Mouse (Mus musculus): ENCODE data around the gene Trnp1. TPM values are rescaled to one million over a fixed set of nuclear protein-coding genes. Genes with fewer than 3 reads are reported as not detected.

Gene Trnp1
- polyA plus RNA-seq, 1 experiment from 2014 or later, result 2.0 TPM

- 2% methylated on average over 12 of the region's 12 CpGs for WGBS
- peak overlapping the region; percentile 59 for H3K4me2 ChIP-seq
- no peaks in the 10 kb centered on the region for H3K36me3 ChIP-seq
- H3K27me3 ChIP-seq, result peaks cover 63% of the 10 kb centered on the region
- no peak for ATAC-seq (ENCODE audit: insufficient number of reproducible peaks, insufficient read depth, low FRiP score, low TSS enrichment, low read depth)
- H3K4me3 ChIP-seq (replicated peaks), result peak overlapping the region; percentile 29
- H3K9me3 ChIP-seq, result no peaks in the 10 kb centered on the region
- H3K9ac ChIP-seq (replicated peaks), result no peak overlapping the region
- H3K4me1 ChIP-seq (replicated peaks), result peaks cover 40% of the 10 kb centered on the region
- H3K27ac ChIP-seq, result no peak overlapping the region
Measured at GRCm38 (mm10) chr4:133494432-133494831, 3.9 kb downstream of the Trnp1 start.

- Histone ChIP-seq H3K9ac (replicated peaks) (no peak overlapping the region), H3K4me1 (replicated peaks) (peaks cover 44% of the 10 kb centered on the region), H3K36me3 (no peaks in the 10 kb centered on the region), H3K9me3 (no peaks in the 10 kb centered on the region), H3K4me3 (replicated peaks) (peak overlapping the region; percentile 29), H3K4me2 (peak overlapping the region; percentile 59), H3K27me3 (peaks cover 57% of the 10 kb centered on the region), H3K27ac (no peak overlapping the region)
- 20% methylated on average over 11 of the region's 12 CpGs for WGBS
- ATAC-seq (ENCODE audit: insufficient number of reproducible peaks, insufficient read depth, low FRiP score, low TSS enrichment, low read depth), result no peak
Measured at GRCm38 (mm10) chr4:133493895-133494294, 4.5 kb downstream of the Trnp1 start.

- no peak overlapping the region for H3K4me3 ChIP-seq (replicated peaks)
- no peaks in the 10 kb centered on the region for H3K9me3 ChIP-seq
- peaks cover 28% of the 10 kb centered on the region for H3K4me1 ChIP-seq (replicated peaks)
- no peak overlapping the region for H3K27ac ChIP-seq
- WGBS, result 41% methylated on average over 10 of the region's 10 CpGs
- no peak for ATAC-seq (ENCODE audit: insufficient number of reproducible peaks, insufficient read depth, low FRiP score, low TSS enrichment, low read depth)
- H3K9ac ChIP-seq (replicated peaks), result no peak overlapping the region
- H3K27me3 ChIP-seq, result peaks cover 36% of the 10 kb centered on the region
- H3K4me2 ChIP-seq, result no peak overlapping the region
- no peaks in the 10 kb centered on the region for H3K36me3 ChIP-seq
Measured at GRCm38 (mm10) chr4:133491800-133492199, 6.5 kb downstream of the Trnp1 start.

- no peaks in the 10 kb centered on the region for H3K9me3 ChIP-seq
- no peak overlapping the region for H3K9ac ChIP-seq (replicated peaks)
- ATAC-seq (ENCODE audit: insufficient number of reproducible peaks, insufficient read depth, low FRiP score, low TSS enrichment, low read depth), result no peak
- H3K4me1 ChIP-seq (replicated peaks), result peaks cover 25% of the 10 kb centered on the region
- 0 out of 2 replicates have a peak overlapping the region, but pooled peaks have one; percentile 45 for H3K27ac ChIP-seq
- H3K4me2 ChIP-seq, result no peak overlapping the region
- H3K36me3 ChIP-seq, result no peaks in the 10 kb centered on the region
- H3K4me3 ChIP-seq (replicated peaks), result no peak overlapping the region
- H3K27me3 ChIP-seq, result peaks cover 15% of the 10 kb centered on the region
- WGBS, result 74% methylated on average over 4 of the region's 4 CpGs
Measured at GRCm38 (mm10) chr4:133489489-133490245, 8.7 kb downstream of the Trnp1 start.

- Histone ChIP-seq H3K27me3 (peaks cover 13% of the 10 kb centered on the region), H3K4me3 (replicated peaks) (no peak overlapping the region), H3K9me3 (no peaks in the 10 kb centered on the region), H3K4me1 (replicated peaks) (peaks cover 25% of the 10 kb centered on the region), H3K9ac (replicated peaks) (no peak overlapping the region), H3K27ac (no peak overlapping the region), H3K36me3 (no peaks in the 10 kb centered on the region), H3K4me2 (no peak overlapping the region)
- WGBS, result 75% methylated on average over 20 of the region's 20 CpGs
- no peak for ATAC-seq (ENCODE audit: insufficient number of reproducible peaks, insufficient read depth, low FRiP score, low TSS enrichment, low read depth)
Measured at GRCm38 (mm10) chr4:133488619-133489392, 9.5 kb downstream of the Trnp1 start.

- no peak overlapping the region for H3K27ac ChIP-seq
- peaks cover 23% of the 10 kb centered on the region for H3K4me1 ChIP-seq (replicated peaks)
- no peaks in the 10 kb centered on the region for H3K36me3 ChIP-seq
- no peaks in the 10 kb centered on the region for H3K9me3 ChIP-seq
- peaks cover 22% of the 10 kb centered on the region for H3K27me3 ChIP-seq
- no peak overlapping the region for H3K4me3 ChIP-seq (replicated peaks)
- no peak overlapping the region for H3K4me2 ChIP-seq
- 92% methylated on average over 26 of the region's 26 CpGs for WGBS
- ATAC-seq (ENCODE audit: insufficient number of reproducible peaks, insufficient read depth, low FRiP score, low TSS enrichment, low read depth), result no peak
- H3K9ac ChIP-seq (replicated peaks), result no peak overlapping the region
Measured at GRCm38 (mm10) chr4:133486673-133487357, 11.5 kb downstream of the Trnp1 start.

- H3K36me3 ChIP-seq, result no peaks in the 10 kb centered on the region
- no peak overlapping the region for H3K4me3 ChIP-seq (replicated peaks)
- H3K27me3 ChIP-seq, result peaks cover 32% of the 10 kb centered on the region
- no peak overlapping the region for H3K9ac ChIP-seq (replicated peaks)
- no peak overlapping the region for H3K27ac ChIP-seq
- no peak for ATAC-seq (ENCODE audit: insufficient number of reproducible peaks, insufficient read depth, low FRiP score, low TSS enrichment, low read depth)
- H3K4me1 ChIP-seq (replicated peaks), result peaks cover 22% of the 10 kb centered on the region
- no peak overlapping the region for H3K4me2 ChIP-seq
- H3K9me3 ChIP-seq, result no peaks in the 10 kb centered on the region
- 84% methylated on average over 28 of the region's 28 CpGs for WGBS
Measured at GRCm38 (mm10) chr4:133485691-133486425, 12.5 kb downstream of the Trnp1 start.

GRCm38 (mm10) chr4:133484266-133485025 lies 13.9 kb downstream of the Trnp1 start:
- Histone ChIP-seq H3K9ac (replicated peaks) (no peak overlapping the region), H3K4me3 (replicated peaks) (peak overlapping the region; percentile 15; the same call in 1 of the 2 replicates), H3K36me3 (no peaks in the 10 kb centered on the region), H3K27me3 (peaks cover 43% of the 10 kb centered on the region), H3K4me1 (replicated peaks) (peaks cover 24% of the 10 kb centered on the region), H3K4me2 (peak overlapping the region; percentile 44), H3K9me3 (no peaks in the 10 kb centered on the region), H3K27ac (no peak overlapping the region)
- ATAC-seq (ENCODE audit: insufficient number of reproducible peaks, insufficient read depth, low FRiP score, low TSS enrichment, low read depth), result no peak
- whole genome bisulfite sequencing, result 11% methylated on average over 22 of the region's 22 CpGs

- H3K9ac ChIP-seq (replicated peaks), result no peak overlapping the region
- ATAC-seq (ENCODE audit: insufficient number of reproducible peaks, insufficient read depth, low FRiP score, low TSS enrichment, low read depth), result no peak
- peaks cover 61% of the 10 kb centered on the region for H3K27me3 ChIP-seq
- WGBS, result 74% methylated on average over 3 of the region's 3 CpGs
- H3K4me3 ChIP-seq (replicated peaks), result no peak overlapping the region
- H3K36me3 ChIP-seq, result no peaks in the 10 kb centered on the region
- H3K9me3 ChIP-seq, result no peaks in the 10 kb centered on the region
- H3K27ac ChIP-seq, result no peak overlapping the region
- no peak overlapping the region for H3K4me2 ChIP-seq
- peaks cover 19% of the 10 kb centered on the region for H3K4me1 ChIP-seq (replicated peaks)
Measured at GRCm38 (mm10) chr4:133482479-133482878, 15.9 kb downstream of the Trnp1 start.

GRCm38 (mm10) chr4:133481488-133481887 lies 16.9 kb downstream of the Trnp1 start:
- Histone ChIP-seq H3K27ac (no peak overlapping the region), H3K4me1 (replicated peaks) (peaks cover 19% of the 10 kb centered on the region), H3K9me3 (no peaks in the 10 kb centered on the region), H3K9ac (replicated peaks) (no peak overlapping the region), H3K4me3 (replicated peaks) (no peak overlapping the region), H3K27me3 (peaks cover 71% of the 10 kb centered on the region), H3K36me3 (no peaks in the 10 kb centered on the region), H3K4me2 (no peak overlapping the region)
- no peak for ATAC-seq (ENCODE audit: insufficient number of reproducible peaks, insufficient read depth, low FRiP score, low TSS enrichment, low read depth)
- WGBS, result 16% methylated on average over 4 of the region's 4 CpGs

Measured in limb, embryonic 12.5 days (tissue).